Mouse (Mus musculus): ENCODE measurements around the gene Vti1b.

Vti1b gene

GRCm38 (mm10) chr12:79138999-79139398, 33.5 kb downstream of the Vti1b start:
- no peak for DNase-seq (ENCODE audit: low read depth)

DNA sequence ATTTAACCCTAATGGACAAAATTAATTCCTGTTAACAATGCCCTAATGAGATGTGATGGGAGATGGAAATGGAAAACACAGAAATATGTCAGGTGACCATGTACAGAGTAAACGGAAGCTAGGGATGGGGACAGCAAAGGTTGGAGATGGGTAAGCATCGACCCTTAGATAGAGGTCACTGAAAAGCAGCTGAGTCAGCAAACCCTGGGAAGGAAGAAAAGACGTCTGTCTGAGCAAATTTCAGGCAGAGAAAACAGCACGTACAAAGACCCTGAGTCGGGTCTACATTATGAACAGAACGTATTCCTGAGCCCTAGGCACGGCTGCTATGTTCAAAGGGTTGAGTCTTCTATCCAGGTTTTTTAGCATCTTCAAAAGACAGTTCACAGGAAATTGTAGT, 35.5 kb downstream of the Vti1b start:
- DNase-seq (ENCODE audit: low read depth) = no peak

DNA sequence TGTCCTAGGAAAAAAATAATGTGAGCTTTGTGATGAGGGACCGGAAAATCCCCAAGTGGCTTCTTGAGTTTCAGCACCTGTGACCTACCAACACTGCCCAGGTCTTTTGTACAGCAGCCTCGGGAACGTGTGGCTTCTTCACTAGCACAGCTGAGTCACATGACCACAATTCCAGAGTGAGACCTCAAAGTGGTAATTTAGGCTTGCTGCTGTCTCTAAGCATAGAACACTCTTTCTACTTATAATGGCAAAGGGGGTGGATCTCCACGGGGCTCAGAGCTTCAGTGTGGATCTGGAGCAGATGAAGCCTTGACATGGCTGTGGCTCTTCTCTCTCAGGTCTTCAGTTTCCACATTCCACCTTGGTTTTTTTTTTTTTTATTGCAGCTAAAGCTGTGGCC, 37.4 kb downstream of the Vti1b start:
- no peak for DNase-seq (ENCODE audit: low read depth)

DNA sequence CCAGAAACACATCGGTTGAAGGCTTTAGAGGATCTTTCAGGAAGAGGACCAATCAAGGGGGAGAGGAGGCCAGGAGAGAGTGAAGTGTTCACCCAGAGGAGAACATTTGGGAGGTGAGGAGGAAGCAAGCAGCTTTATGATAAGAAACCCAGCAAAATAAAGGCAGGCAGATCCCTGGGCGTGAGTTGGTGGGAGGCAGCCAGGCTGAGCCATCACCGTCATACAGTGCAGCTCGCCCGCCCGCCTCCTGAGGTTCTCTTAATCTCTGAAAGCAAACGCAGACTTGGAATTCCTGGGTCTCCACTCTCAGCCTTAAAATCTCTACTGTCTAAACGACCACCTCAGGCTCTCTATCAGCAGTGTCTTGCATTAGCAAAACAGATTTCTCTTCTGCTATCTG, 37.8 kb downstream of the Vti1b start:
- DNase-seq (ENCODE audit: low read depth) = no peak

- DNase-seq (ENCODE audit: low read depth) = peak; percentile 24
These were observed 40.6 kb downstream of the Vti1b start for GRCm38 (mm10) chr12:79131706-79132460.

- DNase-seq (ENCODE audit: low read depth) = no peak
These were observed 41.2 kb downstream of the Vti1b start for GRCm38 (mm10) chr12:79131178-79131675.

DNA sequence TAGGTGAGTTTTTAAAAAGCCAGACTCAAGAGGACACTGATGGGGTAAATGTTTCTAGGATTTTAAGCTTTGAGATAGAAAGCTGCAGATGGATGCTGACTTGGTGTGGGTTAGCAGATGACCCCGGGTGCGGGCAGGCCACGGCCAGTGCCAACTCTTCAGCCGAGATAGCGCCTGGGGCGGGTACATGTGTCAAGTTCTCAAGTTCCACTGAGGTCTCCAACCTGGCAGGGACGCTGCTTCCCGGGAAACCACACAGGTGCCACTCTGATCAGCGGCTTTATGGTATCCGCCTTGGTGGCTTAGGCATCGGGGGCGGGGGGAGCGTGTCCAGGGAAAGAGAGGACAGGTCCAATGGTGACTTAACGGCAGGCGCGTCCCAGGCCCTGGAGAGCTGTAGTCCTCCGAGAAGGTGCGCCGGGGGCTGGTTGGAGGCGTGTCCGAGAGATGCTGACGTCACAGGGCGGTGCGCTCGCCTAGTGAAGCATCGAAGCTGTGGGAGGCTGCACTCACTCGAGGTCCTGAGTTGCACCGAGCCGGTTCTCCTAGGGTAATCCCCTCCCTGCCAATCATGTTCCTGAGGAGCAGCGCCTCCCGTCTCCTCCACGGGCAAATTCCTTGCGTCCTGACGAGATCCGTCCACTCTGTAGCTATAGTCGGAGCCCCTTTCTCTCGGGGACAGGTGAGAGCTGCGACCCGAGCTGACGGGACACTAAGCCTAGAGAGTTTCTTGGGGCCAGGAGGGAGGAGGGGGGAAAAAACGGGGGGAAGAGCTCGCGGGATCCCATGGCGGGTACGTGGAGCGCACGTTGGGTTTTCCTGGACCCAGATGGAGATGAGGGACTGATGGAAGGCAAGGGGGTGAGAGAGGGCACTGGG, 41.9 kb downstream of the Vti1b start, which contains the start of gene Arg2:
Gene Arg2, plus strand, starts transcription at position 479 of the 879 bp plus-strand sequence.
- peak; percentile 59 for DNase-seq (ENCODE audit: low read depth)

DNA sequence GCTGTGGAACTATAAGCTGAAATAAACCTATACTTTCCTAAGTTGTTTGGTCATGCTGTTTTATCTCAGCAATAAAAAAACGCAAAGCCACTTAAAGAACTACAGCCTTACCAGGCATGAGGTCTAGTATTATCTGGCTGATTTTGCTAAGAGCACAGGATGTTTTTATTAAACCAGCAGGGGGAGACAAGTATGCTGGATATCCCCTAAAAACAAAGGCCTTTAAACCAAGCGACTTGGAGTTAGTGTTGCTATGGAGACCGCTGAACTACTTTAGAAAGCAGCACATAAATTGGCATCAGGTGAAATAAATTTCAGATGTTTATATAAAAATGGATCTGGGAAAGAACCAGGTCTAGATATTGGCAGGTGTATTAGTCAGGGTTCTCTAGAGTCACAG, 49.6 kb downstream of the Vti1b start:
- no peak for DNase-seq (ENCODE audit: low read depth)

DNA sequence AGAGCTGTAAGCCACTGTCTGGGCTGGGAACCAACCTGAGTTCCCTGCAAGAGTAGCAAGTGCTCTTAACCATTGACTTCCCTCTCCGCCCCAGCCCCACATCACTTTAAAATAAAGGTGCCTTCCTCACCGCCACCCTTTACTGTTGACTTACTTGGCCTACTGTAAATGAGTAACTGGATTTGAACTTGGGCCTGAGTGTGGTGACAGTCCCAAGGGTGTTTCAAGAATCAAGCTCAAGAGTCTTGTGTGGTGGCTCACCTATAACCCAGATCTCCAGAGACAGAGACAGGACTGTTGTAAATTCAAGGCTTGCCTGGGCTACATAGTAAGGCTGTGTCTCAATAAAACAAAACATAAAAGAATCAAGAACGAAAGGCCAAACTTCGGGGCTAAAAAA, 53.5 kb downstream of the Vti1b start:
- no peak for DNase-seq (ENCODE audit: low read depth)

Data from c-Kit-positive CD71-negative TER-119-negative erythroid progenitor cells, embryonic 14.5 days (primary cell).